Mouse (Mus musculus): Measurements from ENCODE around the gene Plekhg1.

- TF ChIP-seq CTCF (IDR thresholded peaks at IDR 0.05; ENCODE audit: low read depth) (no peak), EP300 (IDR thresholded peaks at IDR 0.05; ENCODE audit: low read depth) (no peak)
Observed at GRCm38 (mm10) chr10:3978792-3979488, 238.8 kb downstream of the Plekhg1 start.

Measured in liver, embryonic 14.5 days (tissue).